Mouse (Mus musculus) lung, postnatal 0 days (tissue): ENCODE results near the gene Zbtb37. TPM values are rescaled to one million over a fixed set of nuclear protein-coding genes. Genes with fewer than 3 reads are reported as not detected.
A peak's percentile ranks its signal among the peaks of the same experiment; 100 is the strongest.

Experiments used
- ATAC-seq: fragments of 200-750 bp; cut with Nextera tagmentation; 2 replicates; pipeline ENCODE4 v1.8.0; 2017; ENCODE audit warnings: moderate library complexity
- DNase-seq: peaks from one replicate; pipeline ENCODE4 v3.0.0-alpha.2; 2016; ENCODE audit warnings: low spot score
- H3K27ac ChIP-seq: fragments of 300-500 bp; sonication (generic); 2 replicates; pipeline ENCODE4 v1.5.1; 2014; ENCODE audit warnings: antibody characterized with exemption, mild to moderate bottlenecking, low read length, mixed read lengths
- H3K27me3 ChIP-seq: fragments of 300-500 bp; sonication (generic); replicated peaks from 2 replicates; pipeline ENCODE4 v1.6.1; 2014; ENCODE audit warnings: low read length, mixed read lengths; ENCODE audit not compliant: insufficient read depth
- H3K36me3 ChIP-seq: fragments of 300-500 bp; sonication (generic); 2 replicates; pipeline ENCODE4 v1.6.1; 2014; ENCODE audit warnings: low read length, mixed read lengths; ENCODE audit not compliant: insufficient read depth
- H3K4me1 ChIP-seq: fragments of 300-500 bp; sonication (generic); 2 replicates; pipeline ENCODE4 v1.6.1; 2014; ENCODE audit warnings: antibody characterized with exemption, low read depth, low read length, mixed read lengths; ENCODE audit not compliant: insufficient read depth
- H3K4me2 ChIP-seq: fragments of 300-500 bp; sonication (generic); replicated peaks from 2 replicates; pipeline ENCODE4 v1.6.1; 2014; ENCODE audit warnings: low read depth, mild to moderate bottlenecking, low read length, moderate library complexity, mixed read lengths
- H3K4me3 ChIP-seq: fragments of 300-500 bp; sonication (generic); 2 replicates; pipeline ENCODE4 v1.5.1; 2014; ENCODE audit warnings: low read depth, low read length
- H3K9ac ChIP-seq: fragments of 300-500 bp; sonication (generic); replicated peaks from 2 replicates; pipeline ENCODE4 v1.6.1; 2014; ENCODE audit warnings: low read depth, mild to moderate bottlenecking
- H3K9me3 ChIP-seq: fragments of 300-500 bp; sonication (generic); 2 replicates; pipeline ENCODE4 v1.6.1; 2016; ENCODE audit warnings: low read length, mixed read lengths
- CTCF ChIP-seq: IDR thresholded peaks from 2 replicates; pipeline ENCODE4 v1.5.1; 2016; ENCODE audit warnings: antibody characterized with exemption, mild to moderate bottlenecking
- EP300 ChIP-seq: IDR thresholded peaks from 2 replicates; pipeline ENCODE4 v1.6.1; 2016; ENCODE audit warnings: antibody characterized with exemption, mild to moderate bottlenecking, control low read depth
- WGBS: fragments of 180-500 bp; shearing (Covaris S2); extraction: QIAGEN DNeasy Blood & Tissue Kit; methylation state at CpG from one replicate; pipeline ENCODE4 v1.1.7; 2014; 5-methylcytosine and 5-hydroxymethylcytosine counted together
- polyA plus RNA-seq: library from polyadenylated mRNA; unstranded; fragments of >200 nt; fragmentation: Nextera tagmentation; extraction: Ambion mirVana; gene quantifications from 2 replicates; pipeline ENCODE4 v1.2.1, GENCODE M21; 2015

Zbtb37 gene
- polyA plus RNA-seq, 1 experiment from 2014 or later = 4.5 TPM

DNA sequence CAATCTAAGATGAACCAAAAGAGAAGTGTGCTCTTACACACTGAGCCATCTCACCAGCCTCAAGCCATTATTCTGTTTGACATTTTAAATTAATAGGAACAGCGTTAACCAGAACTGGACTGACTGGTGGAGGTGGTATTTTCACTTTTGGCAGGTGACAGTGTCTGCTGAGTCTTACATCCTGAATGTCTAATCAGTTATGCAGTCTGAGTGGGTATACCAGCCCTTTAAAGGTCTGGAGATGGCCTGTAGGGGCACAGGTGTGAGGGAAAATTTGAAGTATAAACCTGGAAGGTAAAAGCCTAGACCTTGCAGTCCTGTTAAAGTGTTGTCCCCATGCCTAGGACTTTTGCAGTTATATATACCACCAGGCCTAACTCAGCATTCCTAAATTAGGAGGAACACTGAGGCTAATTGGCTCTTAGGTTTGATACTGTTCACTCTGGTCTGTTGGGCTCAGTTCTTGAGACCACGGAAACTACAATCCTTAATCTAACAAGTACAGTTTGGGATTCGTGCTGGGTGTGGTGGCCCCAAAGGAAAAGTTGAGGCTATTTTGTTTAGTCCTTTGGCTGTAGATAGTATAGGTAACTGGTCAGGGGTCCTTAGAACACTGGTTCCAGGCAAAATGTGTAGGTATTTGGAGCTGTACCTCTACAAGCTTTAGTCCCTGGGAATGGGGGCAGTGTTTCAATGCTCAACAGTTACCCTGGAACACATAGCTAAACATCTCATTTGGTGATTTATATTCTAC, 4.5 kb upstream of the Zbtb37 start:
- Histone ChIP-seq H3K27ac (no peak overlapping the region), H3K27me3 (no peaks in the 10 kb centered on the region), H3K9ac (no peak overlapping the region), H3K36me3 (peaks cover 6% of the 10 kb centered on the region; the same call in 1 of the 2 replicates), H3K4me2 (no peak overlapping the region), H3K4me1 (peaks cover 9% of the 10 kb centered on the region; the same call in 1 of the 2 replicates), H3K9me3 (no peaks in the 10 kb centered on the region), H3K4me3 (no peak overlapping the region)
- WGBS = 21% methylated on average over 3 of the region's 3 CpGs
- ATAC-seq (no peak), DNase-seq (no peak)
- TF ChIP-seq CTCF (no peak), EP300 (no peak)

DNA sequence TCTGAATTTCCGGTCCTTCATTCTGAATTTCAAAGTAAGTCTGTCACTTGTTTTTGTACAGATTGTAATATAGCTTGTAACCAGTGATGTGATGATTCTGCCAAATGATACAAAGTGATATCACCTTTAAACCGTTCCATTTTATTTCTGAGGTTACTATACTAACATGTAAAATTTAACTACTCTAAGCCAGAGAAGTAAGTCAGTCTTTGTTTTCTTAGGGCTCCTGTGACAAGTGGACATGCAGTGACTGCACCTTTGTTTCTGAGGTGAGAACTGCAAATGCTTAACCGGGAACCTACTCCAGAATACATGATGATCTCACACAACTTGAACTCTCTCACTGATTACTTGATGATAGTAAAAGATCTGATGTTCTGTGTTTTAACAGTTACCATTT, 3.4 kb upstream of the Zbtb37 start:
- WGBS = 29% methylated on average over 3 of the region's 3 CpGs

DNA sequence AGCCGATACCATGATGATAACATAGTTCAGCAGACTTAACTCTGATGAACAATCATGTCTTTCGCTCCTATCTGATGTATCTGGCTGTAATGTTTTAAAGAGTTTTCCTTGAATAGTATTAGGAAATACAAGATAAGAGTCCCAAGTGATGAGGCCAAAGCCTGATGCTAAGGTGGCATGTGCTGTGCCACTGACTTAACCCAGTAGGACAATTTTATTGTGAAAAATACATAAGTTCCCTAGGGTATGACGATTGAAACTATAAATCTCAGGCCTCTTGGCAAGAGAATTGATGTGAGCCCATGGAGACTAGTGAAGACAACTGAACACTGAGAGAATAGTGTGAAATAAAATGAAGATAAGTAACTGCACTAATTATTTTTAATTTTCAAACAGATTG, 3.0 kb upstream of the Zbtb37 start:
- Histone ChIP-seq H3K4me1 (peaks cover 12% of the 10 kb centered on the region; the same call in 1 of the 2 replicates), H3K9me3 (no peaks in the 10 kb centered on the region), H3K4me2 (no peak overlapping the region), H3K4me3 (no peak overlapping the region), H3K9ac (no peak overlapping the region), H3K36me3 (peaks cover 6% of the 10 kb centered on the region; the same call in 1 of the 2 replicates), H3K27ac (no peak overlapping the region), H3K27me3 (no peaks in the 10 kb centered on the region)
- no peak for TF ChIP-seq EP300
- TF ChIP-seq CTCF = no peak
- whole genome bisulfite sequencing = 10% methylated on average over 3 of the region's 3 CpGs
- ATAC-seq = no peak
- DNase-seq = no peak

More for the DNA sequence above, 3.4 kb upstream of the Zbtb37 start:
- no peaks in the 10 kb centered on the region for H3K27me3 ChIP-seq
- H3K4me3 ChIP-seq = no peak overlapping the region
- no peak overlapping the region for H3K4me2 ChIP-seq
- no peak for DNase-seq
- no peak overlapping the region for H3K9ac ChIP-seq
- H3K4me1 ChIP-seq = peaks cover 12% of the 10 kb centered on the region; the same call in 1 of the 2 replicates
- no peak for ATAC-seq
- TF ChIP-seq CTCF = no peak
- TF ChIP-seq EP300 = no peak
- H3K9me3 ChIP-seq = no peaks in the 10 kb centered on the region
- H3K36me3 ChIP-seq = peaks cover 6% of the 10 kb centered on the region; the same call in 1 of the 2 replicates
- no peak overlapping the region for H3K27ac ChIP-seq

DNA sequence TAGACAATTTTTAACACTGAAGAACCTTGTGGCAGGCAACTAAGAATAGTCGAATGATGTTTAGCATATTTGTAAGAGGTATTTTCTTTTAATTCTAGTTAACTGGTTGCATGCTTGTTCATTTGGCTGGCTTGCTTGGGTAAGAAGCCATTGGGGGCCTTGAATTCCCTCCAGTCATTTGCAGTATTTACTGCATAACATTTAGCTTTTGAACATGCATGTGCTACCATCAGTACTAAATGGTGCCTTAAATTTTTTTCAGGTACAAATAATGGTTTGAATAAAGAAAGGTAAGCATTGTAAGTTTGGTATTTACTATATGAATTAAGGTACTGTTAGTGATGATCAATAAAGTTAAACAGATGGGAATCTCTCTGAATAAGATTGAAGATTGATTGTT, 2.4 kb upstream of the Zbtb37 start:
- Histone ChIP-seq H3K4me1 (peaks cover 12% of the 10 kb centered on the region; the same call in 1 of the 2 replicates), H3K36me3 (peaks cover 6% of the 10 kb centered on the region; the same call in 1 of the 2 replicates), H3K4me2 (peak overlapping the region; percentile 78; the same call in 1 of the 2 replicates), H3K9ac (no peak overlapping the region), H3K9me3 (no peaks in the 10 kb centered on the region), H3K27ac (no peak overlapping the region), H3K4me3 (no peak overlapping the region), H3K27me3 (no peaks in the 10 kb centered on the region)
- TF ChIP-seq CTCF (no peak), EP300 (no peak)
- DNase-seq (no peak), ATAC-seq (no peak)
- WGBS = 0% methylated on average over 1 of the region's 1 CpGs

DNA sequence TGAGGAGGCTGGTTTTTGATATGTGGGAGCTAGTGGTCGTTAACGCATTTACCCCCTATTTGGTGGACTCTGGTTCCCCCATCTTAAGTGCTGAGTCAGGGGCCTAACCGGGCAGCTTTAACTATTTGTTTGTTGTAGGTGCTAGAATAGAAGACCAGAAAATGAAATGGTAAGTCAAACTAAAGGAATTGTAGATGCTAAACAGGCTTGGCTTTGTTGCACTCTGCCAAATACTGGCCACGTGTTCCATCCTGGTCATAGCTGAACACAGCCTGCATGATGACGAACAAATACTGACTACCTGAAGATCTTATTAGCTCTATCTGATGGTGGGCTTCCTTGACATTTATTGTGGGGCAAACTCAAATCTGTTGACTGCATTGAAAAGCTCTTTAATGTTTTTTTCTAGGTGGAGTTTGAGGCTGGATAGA, 1.8 kb upstream of the Zbtb37 start:
- H3K27ac ChIP-seq = no peak overlapping the region
- TF ChIP-seq EP300 = no peak
- no peak for TF ChIP-seq CTCF
- H3K36me3 ChIP-seq = peaks cover 6% of the 10 kb centered on the region; the same call in 1 of the 2 replicates
- DNase-seq = peak; percentile 11
- H3K9ac ChIP-seq = peak overlapping the region; percentile 78
- peak overlapping the region; percentile 78 for H3K4me2 ChIP-seq
- ATAC-seq = no peak
- no peaks in the 10 kb centered on the region for H3K27me3 ChIP-seq
- H3K4me1 ChIP-seq = peaks cover 12% of the 10 kb centered on the region; the same call in 1 of the 2 replicates
- no peaks in the 10 kb centered on the region for H3K9me3 ChIP-seq
- H3K4me3 ChIP-seq = peak overlapping the region; percentile 74
- WGBS = 4% methylated on average over 5 of the region's 5 CpGs

DNA sequence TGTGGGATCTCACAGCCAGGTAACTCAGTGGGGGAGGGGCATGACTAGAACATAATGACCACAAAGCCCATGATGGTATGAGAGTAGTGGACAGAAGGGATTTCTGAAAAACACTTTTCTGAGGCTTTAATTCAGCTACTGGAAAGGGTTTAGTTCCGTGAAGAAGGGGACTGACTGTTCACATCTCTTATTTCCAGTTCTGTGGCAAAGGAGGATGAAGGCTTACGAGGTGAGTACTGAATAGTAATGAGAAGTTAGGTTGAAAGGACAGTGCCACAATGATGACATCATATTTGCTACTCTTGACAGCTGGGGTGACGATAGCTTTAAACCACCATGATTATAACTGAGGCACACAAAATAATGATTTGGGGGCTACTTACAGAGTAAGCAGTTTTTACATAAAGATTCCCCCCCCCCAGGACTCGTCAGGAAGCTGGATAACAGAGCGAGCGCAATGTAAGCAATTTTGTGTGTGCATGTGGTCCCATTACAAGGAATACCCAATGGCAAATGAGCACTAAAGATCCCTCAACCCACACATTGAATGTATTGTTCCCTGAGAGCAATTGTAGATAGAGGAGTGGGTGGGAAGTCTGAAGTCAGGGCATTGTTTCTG, 1.2 kb upstream of the Zbtb37 start:
- peak overlapping the region; percentile 90 for H3K27ac ChIP-seq
- TF ChIP-seq EP300 = no peak
- no peak for TF ChIP-seq CTCF
- no peaks in the 10 kb centered on the region for H3K9me3 ChIP-seq
- H3K27me3 ChIP-seq = no peaks in the 10 kb centered on the region
- peak overlapping the region; percentile 78 for H3K4me2 ChIP-seq
- H3K4me3 ChIP-seq = peak overlapping the region; percentile 74
- 1% methylated on average over 6 of the region's 6 CpGs for WGBS
- H3K9ac ChIP-seq = peak overlapping the region; percentile 78
- DNase-seq (peak; percentile 28), ATAC-seq (no peak)
- peaks cover 12% of the 10 kb centered on the region; the same call in 1 of the 2 replicates for H3K4me1 ChIP-seq
- H3K36me3 ChIP-seq = peaks cover 6% of the 10 kb centered on the region; the same call in 1 of the 2 replicates
